Mouse (Mus musculus): ENCODE data around the gene Rnaseh2a. TPM values are rescaled to one million over a fixed set of nuclear protein-coding genes. Genes with fewer than 3 reads are reported as not detected.

Gene Rnaseh2a
- total and polyA plus RNA-seq, 3 experiments = 71.6 to 115 (median 83.1) TPM

DNA sequence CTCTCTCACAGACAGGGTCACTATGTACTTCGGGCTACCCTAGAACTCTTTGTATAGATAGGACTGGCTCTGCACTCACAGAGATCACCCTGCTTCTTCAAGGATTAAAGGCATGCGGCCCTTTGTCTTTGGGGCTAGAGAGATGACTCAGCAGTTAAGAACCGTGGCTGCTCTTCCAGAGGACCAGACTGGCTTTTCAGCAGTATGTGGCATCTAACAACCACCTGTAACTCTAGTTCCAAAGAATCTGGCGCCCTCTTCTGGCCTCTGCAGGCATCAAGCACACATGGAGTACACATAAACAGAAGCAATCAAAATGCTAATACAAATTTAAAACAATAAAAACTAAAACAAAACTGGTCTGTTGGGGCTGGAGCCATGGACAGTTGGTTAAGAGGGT is 55.6 kb downstream of the Rnaseh2a start:
- no peak for TF ChIP-seq GABPA (IDR thresholded peaks at IDR 0.05; ENCODE audit: insufficient replicate concordance, low read depth, low read length)
- TF ChIP-seq ELF1 (IDR thresholded peaks at IDR 0.05; ENCODE audit: low read depth, low read length) = no peak
- TF ChIP-seq CTCF (conservative IDR thresholded peaks at IDR 0.05 in 1 of 2, IDR thresholded peaks at IDR 0.05 in 1 of 2; ENCODE audit: low read depth in 2 of 2, low read length in 2 of 2) = peak in 1 of 2 experiments; percentile 44; a peak in 2 of 4 replicates
- H3K4me1 ChIP-seq (ENCODE audit: control insufficient read depth in 1 of 2, insufficient read depth in 2 of 2) = peaks cover 6 to 12% of the 10 kb centered on the region in 2 experiments
- DNase-seq (ENCODE audit: extremely low read depth) = peak; percentile 48
- H3K36me3 ChIP-seq (replicated peaks in 1 of 2; ENCODE audit: control insufficient read depth in 1 of 2, insufficient read depth in 1 of 2, low read length in 1 of 2) = peaks cover 12 to 61% of the 10 kb centered on the region in 2 experiments
- peaks cover 13% of the 10 kb centered on the region for H3K9me3 ChIP-seq (replicated peaks; ENCODE audit: low read length)
- no peak overlapping the region for H3K4me2 ChIP-seq (ENCODE audit: insufficient read depth, low read depth, poor library complexity, severe bottlenecking)
- dilution Hi-C loops (cut with MboI; ENCODE audit: extremely low pct_ligation_motif_present, extremely low pct_unique_long_range_greater_than_20kb, low sequenced_read_pairs) (no loop called here), in situ Hi-C loops (cut with MboI; ENCODE audit: low pct_ligation_motif_present, low pct_unique_long_range_greater_than_20kb, low sequenced_read_pairs) (no loop called here)
- H3K79me2 ChIP-seq (replicated peaks; ENCODE audit: control insufficient read depth, extremely low read depth, insufficient read depth, poor library complexity, severe bottlenecking) = no peaks in the 10 kb centered on the region
- H3K27me3 ChIP-seq (replicated peaks) = no peaks in the 10 kb centered on the region
- H3K27ac ChIP-seq (ENCODE audit: insufficient read depth, low read depth) = no peak overlapping the region
- no peak overlapping the region for H3K9ac ChIP-seq (ENCODE audit: insufficient read depth, low read depth)
- H3K4me3 ChIP-seq (replicated peaks in 1 of 3; ENCODE audit: low read depth in 2 of 3, low read length in 2 of 3, poor library complexity in 1 of 3) = no peak overlapping the region

DNA sequence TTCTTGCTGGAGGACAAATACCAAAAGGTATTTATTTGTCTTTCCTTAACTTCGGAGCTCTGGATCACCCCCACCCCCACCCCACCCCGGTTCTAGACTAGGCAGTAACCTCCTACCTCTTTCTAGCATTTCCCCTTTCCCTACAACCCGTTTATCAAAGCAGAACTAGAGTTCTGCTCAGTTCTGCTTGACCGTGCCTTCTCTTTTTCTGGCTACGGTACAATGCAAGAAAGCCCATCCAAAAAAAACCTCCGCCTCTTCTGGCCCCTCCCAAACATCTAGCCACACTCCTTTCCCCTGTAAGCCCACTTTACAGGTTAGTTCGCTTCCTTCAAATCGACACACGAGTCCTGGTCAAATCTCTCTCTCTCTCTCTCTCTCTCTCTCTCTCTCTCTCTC is 56.1 kb downstream of the Rnaseh2a start:
- DNase-seq (ENCODE audit: extremely low read depth) = no peak
- Histone ChIP-seq H3K79me2 (replicated peaks; ENCODE audit: control insufficient read depth, extremely low read depth, insufficient read depth, poor library complexity, severe bottlenecking) (no peaks in the 10 kb centered on the region), H3K27ac (ENCODE audit: insufficient read depth, low read depth) (no peak overlapping the region), H3K4me3 (replicated peaks in 1 of 3; ENCODE audit: low read depth in 2 of 3, low read length in 2 of 3, poor library complexity in 1 of 3) (no peak overlapping the region), H3K9ac (ENCODE audit: insufficient read depth, low read depth) (no peak overlapping the region), H3K4me2 (ENCODE audit: insufficient read depth, low read depth, poor library complexity, severe bottlenecking) (no peak overlapping the region), H3K9me3 (replicated peaks; ENCODE audit: low read length) (peaks cover 13% of the 10 kb centered on the region), H3K36me3 (replicated peaks in 1 of 2; ENCODE audit: control insufficient read depth in 1 of 2, insufficient read depth in 1 of 2, low read length in 1 of 2) (peaks cover 12 to 61% of the 10 kb centered on the region in 2 experiments), H3K4me1 (ENCODE audit: control insufficient read depth in 1 of 2, insufficient read depth in 2 of 2) (peaks cover 6 to 12% of the 10 kb centered on the region in 2 experiments), H3K27me3 (replicated peaks) (no peaks in the 10 kb centered on the region)
- dilution Hi-C loops (cut with MboI; ENCODE audit: extremely low pct_ligation_motif_present, extremely low pct_unique_long_range_greater_than_20kb, low sequenced_read_pairs) (no loop called here), in situ Hi-C loops (cut with MboI; ENCODE audit: low pct_ligation_motif_present, low pct_unique_long_range_greater_than_20kb, low sequenced_read_pairs) (no loop called here)
- TF ChIP-seq NELFE (IDR thresholded peaks at IDR 0.05; ENCODE audit: low read depth, low read length) = no peak
- no peak for TF ChIP-seq TBP (conservative IDR thresholded peaks at IDR 0.05; ENCODE audit: low read depth, low read length)
- TF ChIP-seq CHD2 (IDR thresholded peaks at IDR 0.05; ENCODE audit: low read length) = no peak

DNA sequence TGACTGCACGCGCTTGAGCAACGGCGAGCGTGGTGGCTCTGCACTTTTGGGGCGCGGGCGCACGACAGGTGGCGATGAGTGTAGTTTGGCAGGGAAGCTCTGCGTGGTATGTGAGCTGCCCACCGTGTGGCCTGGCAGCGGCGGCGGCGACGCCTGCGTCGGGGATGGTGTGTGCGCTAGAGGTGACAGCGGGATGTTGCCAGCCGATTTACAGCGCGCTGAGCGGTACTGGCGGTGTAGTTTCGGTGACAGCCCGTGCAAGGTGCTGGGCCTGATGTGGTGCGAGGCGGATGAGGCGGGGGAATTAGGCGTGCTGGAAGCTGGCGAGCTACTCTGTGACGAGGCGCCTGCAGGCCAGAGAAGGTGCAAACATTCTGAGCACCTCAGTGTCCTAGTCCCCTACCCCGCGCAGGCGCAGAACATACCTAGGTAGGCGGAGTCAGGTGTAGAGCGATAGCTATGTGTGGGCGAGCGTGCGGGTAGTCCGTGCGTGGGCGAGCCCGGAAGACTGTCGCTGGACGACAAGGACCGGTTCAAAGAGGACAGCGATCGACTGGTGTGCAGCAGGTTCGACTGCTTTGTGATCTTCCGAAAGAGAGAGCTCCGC is 56.6 kb downstream of the Rnaseh2a start:
- Histone ChIP-seq H3K4me1 (ENCODE audit: control insufficient read depth in 1 of 2, insufficient read depth in 2 of 2) (peaks cover 6 to 12% of the 10 kb centered on the region in 2 experiments), H3K4me2 (ENCODE audit: insufficient read depth, low read depth, poor library complexity, severe bottlenecking) (no peak overlapping the region), H3K79me2 (replicated peaks; ENCODE audit: control insufficient read depth, extremely low read depth, insufficient read depth, poor library complexity, severe bottlenecking) (no peaks in the 10 kb centered on the region), H3K4me3 (replicated peaks in 1 of 3; ENCODE audit: low read depth in 2 of 3, low read length in 2 of 3, poor library complexity in 1 of 3) (no peak overlapping the region), H3K27me3 (replicated peaks) (no peaks in the 10 kb centered on the region), H3K36me3 (replicated peaks in 1 of 2; ENCODE audit: control insufficient read depth in 1 of 2, insufficient read depth in 1 of 2, low read length in 1 of 2) (peaks cover 12 to 61% of the 10 kb centered on the region in 2 experiments), H3K9me3 (replicated peaks; ENCODE audit: low read length) (peaks cover 13% of the 10 kb centered on the region), H3K27ac (ENCODE audit: insufficient read depth, low read depth) (no peak overlapping the region), H3K9ac (ENCODE audit: insufficient read depth, low read depth) (no peak overlapping the region)
- TF ChIP-seq NRF1 (IDR thresholded peaks at IDR 0.05; ENCODE audit: low read depth, low read length) (no peak), USF1 (IDR thresholded peaks at IDR 0.05; ENCODE audit: low read depth, low read length) (no peak), NELFE (IDR thresholded peaks at IDR 0.05; ENCODE audit: low read depth, low read length) (no peak), ZC3H11A (IDR thresholded peaks at IDR 0.05; ENCODE audit: low read depth, low read length) (no peak), MXI1 (IDR thresholded peaks at IDR 0.05; ENCODE audit: low read depth, low read length) (no peak), USF2 (conservative IDR thresholded peaks at IDR 0.05; ENCODE audit: low read depth, low read length) (no peak), CTCF (conservative IDR thresholded peaks at IDR 0.05 in 1 of 2, IDR thresholded peaks at IDR 0.05 in 1 of 2; ENCODE audit: low read depth in 2 of 2, low read length in 2 of 2) (no peak), RAD21 (IDR thresholded peaks at IDR 0.05; ENCODE audit: low read depth, low read length) (no peak), JUN (IDR thresholded peaks at IDR 0.05; ENCODE audit: insufficient read depth, low read depth, low read length) (no peak), EP300 (IDR thresholded peaks at IDR 0.05; ENCODE audit: low read length) (no peak), POLR2AphosphoS2 (IDR thresholded peaks at IDR 0.05; ENCODE audit: low read depth, low read length) (no peak), KAT2A (IDR thresholded peaks at IDR 0.05; ENCODE audit: insufficient replicate concordance, low read length) (no peak)
- DNase-seq (ENCODE audit: extremely low read depth) = no peak
- in situ Hi-C loops (cut with MboI; ENCODE audit: low pct_ligation_motif_present, low pct_unique_long_range_greater_than_20kb, low sequenced_read_pairs) = no loop called here
- dilution Hi-C loops (cut with MboI; ENCODE audit: extremely low pct_ligation_motif_present, extremely low pct_unique_long_range_greater_than_20kb, low sequenced_read_pairs) = no loop called here

Measured in CH12.LX (cell line).